Mouse (Mus musculus) liver, adult 2 months (tissue): ENCODE results near the gene Rph3al.

Source experiments
- CTCF ChIP-seq: fragments of 200-500 bp; IDR thresholded peaks from 2 replicates; pipeline ENCODE4 v1.5.1; 2011; ENCODE audit warnings: low read depth, low read length, control low read depth
- POLR2A ChIP-seq: fragments of 200-500 bp; IDR thresholded peaks from 2 replicates; pipeline ENCODE4 v1.6.1; 2011; ENCODE audit warnings: low read length, control low read depth; ENCODE audit not compliant: insufficient read depth; ENCODE audit errors: extremely low read depth

DNA sequence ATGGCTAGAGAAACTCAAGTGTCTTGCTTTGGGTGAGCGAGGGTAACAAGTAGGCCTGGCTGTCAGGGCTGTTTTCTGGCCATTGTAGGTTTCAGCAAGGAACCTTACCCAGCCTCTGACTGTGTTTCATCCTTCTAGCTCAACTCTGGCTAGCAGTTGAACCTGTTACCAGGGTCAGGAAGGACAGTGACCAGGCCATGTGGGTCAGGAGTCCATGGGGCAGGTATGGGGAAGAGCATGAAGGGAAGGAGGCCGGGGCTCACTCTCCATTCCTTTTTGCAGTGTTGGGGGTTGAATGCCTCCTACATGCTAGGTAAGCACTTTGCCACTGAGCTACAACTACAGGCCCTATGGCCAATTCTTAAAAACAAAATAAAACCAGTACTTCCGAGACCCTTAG is 107.8 kb downstream of the Rph3al start:
- TF ChIP-seq CTCF (no peak), POLR2A (no peak)
